In genomic region chr2:27871056-27871455, GRCm38 (mm10) we compare ENCODE assay signal across 25 mouse cellular contexts. TPM values are rescaled to one million over a fixed set of nuclear protein-coding genes. Genes with fewer than 3 reads are reported as not detected.
A peak's percentile ranks its signal among the peaks of the same experiment; 100 is the strongest.
DNase-seq lines count a peak whose midpoint lies in the region; ATAC-seq lines count a peak whose summit lies in the region.
"Had no signal": no experiment of that assay in that cellular context is flagged by ENCODE, and none has a peak within 500 bp of the region (broad histone marks: within the 10 kb centered on the region; RNA-seq: fewer than 3 reads in every experiment).

No protein-coding gene starts in this region.

- H3K9me3 ChIP-seq in heart, embryonic 12.5 days (replicated peaks), result no peaks in the 10 kb centered on the region
- H3K9me3 ChIP-seq in limb, embryonic 15.5 days, result no peaks in the 10 kb centered on the region
- H3K9me3 ChIP-seq in limb, embryonic 10.5 days (replicated peaks), result no peaks in the 10 kb centered on the region
- no peaks in the 10 kb centered on the region for H3K9me3 ChIP-seq in embryonic facial prominence, embryonic 15.5 days (replicated peaks)
- no peaks in the 10 kb centered on the region for H3K9me3 ChIP-seq in liver, embryonic 15.5 days (replicated peaks)
- H3K9me3 ChIP-seq in hindbrain, embryonic 10.5 days, result no peaks in the 10 kb centered on the region
- H3K9me3 ChIP-seq: embryonic facial prominence, embryonic 12.5 days; forebrain, embryonic 15.5 days; midbrain, embryonic 10.5 days; neural tube, embryonic 13.5 days had no signal

- WGBS in heart, embryonic 12.5 days, result 9% methylated on average over 4 of the region's 4 CpGs
- WGBS in limb, embryonic 15.5 days, result 66% methylated on average over 4 of the region's 4 CpGs
- WGBS in limb, embryonic 10.5 days, result 58% methylated on average over 4 of the region's 4 CpGs
- WGBS in embryonic facial prominence, embryonic 15.5 days, result 67% methylated on average over 4 of the region's 4 CpGs
- WGBS in liver, embryonic 15.5 days (ENCODE audit: insufficient replicate concordance), result 11% methylated on average over 4 of the region's 4 CpGs
- WGBS in hindbrain, embryonic 10.5 days, result 78% methylated on average over 4 of the region's 4 CpGs

- no peak overlapping the region for H3K4me3 ChIP-seq in heart, embryonic 12.5 days
- no peak overlapping the region for H3K4me3 ChIP-seq in limb, embryonic 15.5 days
- H3K4me3 ChIP-seq in limb, embryonic 10.5 days, result no peak overlapping the region
- H3K4me3 ChIP-seq in embryonic facial prominence, embryonic 15.5 days (replicated peaks), result no peak overlapping the region
- H3K4me3 ChIP-seq in liver, embryonic 15.5 days (replicated peaks), result no peak overlapping the region
- H3K4me3 ChIP-seq in hindbrain, embryonic 10.5 days, result no peak overlapping the region
- H3K4me3 ChIP-seq: embryonic facial prominence, embryonic 12.5 days; forebrain, embryonic 15.5 days; midbrain, embryonic 10.5 days; myocyte; neural tube, embryonic 13.5 days had no signal

- peaks cover 34% of the 10 kb centered on the region for H3K4me1 ChIP-seq in heart, embryonic 12.5 days (replicated peaks)
- peaks cover 41% of the 10 kb centered on the region for H3K4me1 ChIP-seq in limb, embryonic 15.5 days
- peaks cover 15% of the 10 kb centered on the region; the same call in 1 of the 2 replicates for H3K4me1 ChIP-seq in limb, embryonic 10.5 days
- H3K4me1 ChIP-seq in embryonic facial prominence, embryonic 15.5 days, result peaks cover 35% of the 10 kb centered on the region
- no peaks in the 10 kb centered on the region for H3K4me1 ChIP-seq in liver, embryonic 15.5 days (replicated peaks)
- peaks cover 14% of the 10 kb centered on the region for H3K4me1 ChIP-seq in hindbrain, embryonic 10.5 days (replicated peaks)
- H3K4me1 ChIP-seq: neural tube, embryonic 13.5 days had no signal

- no peaks in the 10 kb centered on the region for H3K27me3 ChIP-seq in heart, embryonic 12.5 days (replicated peaks)
- H3K27me3 ChIP-seq in limb, embryonic 15.5 days, result no peaks in the 10 kb centered on the region
- H3K27me3 ChIP-seq in limb, embryonic 10.5 days (ENCODE audit: low read depth, poor library complexity, severe bottlenecking), result peaks cover 4% of the 10 kb centered on the region; the same call in 1 of the 2 replicates
- no peaks in the 10 kb centered on the region for H3K27me3 ChIP-seq in embryonic facial prominence, embryonic 15.5 days
- H3K27me3 ChIP-seq in liver, embryonic 15.5 days, result peaks cover 7% of the 10 kb centered on the region; the same call in 1 of the 2 replicates
- H3K27me3 ChIP-seq in hindbrain, embryonic 10.5 days (ENCODE audit: insufficient read depth, poor library complexity, severe bottlenecking), result peaks cover 11% of the 10 kb centered on the region; the same call in 1 of the 2 replicates
- H3K27me3 ChIP-seq: embryonic facial prominence, embryonic 12.5 days; forebrain, embryonic 15.5 days; neural tube, embryonic 13.5 days had no signal

- no peak overlapping the region for H3K27ac ChIP-seq in heart, embryonic 12.5 days (ENCODE audit: poor library complexity, severe bottlenecking)
- 0 out of 2 replicates have a peak overlapping the region, but pooled peaks have one; percentile 33 for H3K27ac ChIP-seq in limb, embryonic 15.5 days
- H3K27ac ChIP-seq in limb, embryonic 10.5 days, result no peak overlapping the region
- H3K27ac ChIP-seq in embryonic facial prominence, embryonic 15.5 days (replicated peaks), result 0 out of 2 replicates have a peak overlapping the region, but pooled peaks have one; percentile 24
- no peak overlapping the region for H3K27ac ChIP-seq in liver, embryonic 15.5 days (replicated peaks)
- H3K27ac ChIP-seq in hindbrain, embryonic 10.5 days, result no peak overlapping the region
- H3K27ac ChIP-seq: embryonic facial prominence, embryonic 12.5 days; forebrain, embryonic 15.5 days; midbrain, embryonic 10.5 days; neural tube, embryonic 13.5 days had no signal

- H3K9ac ChIP-seq in heart, embryonic 12.5 days, result no peak overlapping the region
- H3K9ac ChIP-seq in limb, embryonic 15.5 days, result no peak overlapping the region
- H3K9ac ChIP-seq in embryonic facial prominence, embryonic 15.5 days, result no peak overlapping the region
- H3K9ac ChIP-seq in liver, embryonic 15.5 days, result no peak overlapping the region
- H3K9ac ChIP-seq: embryonic facial prominence, embryonic 12.5 days; forebrain, embryonic 15.5 days; neural tube, embryonic 13.5 days had no signal

- ATAC-seq in heart, embryonic 12.5 days (ENCODE audit: insufficient number of reproducible peaks, low FRiP score), result 0 out of 2 replicates have a peak, but pooled peaks have one; percentile 23
- ATAC-seq in limb, embryonic 15.5 days (ENCODE audit: insufficient number of reproducible peaks, low FRiP score, low TSS enrichment, low read depth), result no peak
- no peak for ATAC-seq in embryonic facial prominence, embryonic 15.5 days (ENCODE audit: insufficient number of reproducible peaks, low FRiP score, low TSS enrichment, low read depth)
- peak; percentile 79 for ATAC-seq in liver, embryonic 15.5 days (ENCODE audit: insufficient read depth)
- no peak for ATAC-seq in erythroblast, adult 5-6 weeks (replicated peaks; ENCODE audit: low FRiP score, poor library complexity, severe bottlenecking)
- ATAC-seq: forebrain, embryonic 15.5 days; hindbrain, embryonic 16.5 days; lung, postnatal 0 days; midbrain, embryonic 16.5 days had no signal

- intact Hi-C loops in heart, postnatal 14 days (cut with DNase I), result no loop called here

- H3K36me3 ChIP-seq in heart, embryonic 12.5 days, result no peaks in the 10 kb centered on the region
- H3K36me3 ChIP-seq in limb, embryonic 15.5 days, result no peaks in the 10 kb centered on the region
- H3K36me3 ChIP-seq in limb, embryonic 10.5 days, result no peaks in the 10 kb centered on the region
- no peaks in the 10 kb centered on the region for H3K36me3 ChIP-seq in embryonic facial prominence, embryonic 15.5 days
- H3K36me3 ChIP-seq in liver, embryonic 15.5 days (replicated peaks), result no peaks in the 10 kb centered on the region
- no peaks in the 10 kb centered on the region for H3K36me3 ChIP-seq in hindbrain, embryonic 10.5 days
- H3K36me3 ChIP-seq: embryonic facial prominence, embryonic 12.5 days; forebrain, embryonic 15.5 days; midbrain, embryonic 10.5 days; neural tube, embryonic 13.5 days had no signal

- no peak for DNase-seq in heart, postnatal 14 days
- no peak for DNase-seq in limb, embryonic 10.5 days (ENCODE audit: low spot score)
- DNase-seq in hindbrain, embryonic 10.5 days (ENCODE audit: low spot score), result no peak
- DNase-seq: cerebellum, adult 18-20 months; cerebellum, postnatal 14 days; gastrocnemius, postnatal 10 days; heart, adult 18-20 months; kidney, adult 18-20 months; layer of hippocampus, postnatal 36 days; right cerebral cortex, adult 18-20 months; right cerebral cortex, postnatal 4 days; thymus, postnatal 14 days had no signal

- no peak overlapping the region for H3K4me2 ChIP-seq in heart, embryonic 12.5 days
- no peak overlapping the region for H3K4me2 ChIP-seq in limb, embryonic 15.5 days
- no peak overlapping the region for H3K4me2 ChIP-seq in embryonic facial prominence, embryonic 15.5 days (replicated peaks)
- no peak overlapping the region for H3K4me2 ChIP-seq in liver, embryonic 15.5 days
- H3K4me2 ChIP-seq: embryonic facial prominence, embryonic 12.5 days; forebrain, embryonic 15.5 days; neural tube, embryonic 13.5 days had no signal

RNA-seq across cellular contexts. Expression of gene Col5a1, which starts 15.2 kb away (rescaled TPM):
- polyA plus RNA-seq in heart, embryonic 12.5 days (2016; fragmentation: Nextera tagmentation; extraction: Ambion mirVana), result 53.3 and 54.7 TPM in 2 replicates
- 100 to 1,000 TPM; 100 to 109 TPM for total RNA-seq in heart, postnatal 14 days (2021)
- 259 and 273 TPM in 2 replicates for polyA plus RNA-seq in limb, embryonic 15.5 days (2015; fragmentation: Nextera tagmentation; extraction: Ambion mirVana)
- polyA plus RNA-seq in limb, embryonic 10.5 days (2016; fragmentation: Nextera tagmentation; extraction: Ambion mirVana), result 13.5 and 21.4 TPM in 2 replicates
- 217 and 242 TPM in 2 replicates for polyA plus RNA-seq in embryonic facial prominence, embryonic 15.5 days (2015; fragmentation: Nextera tagmentation; extraction: Ambion mirVana)
- 11.2 and 12.7 TPM in 2 replicates for polyA plus RNA-seq in liver, embryonic 15.5 days (2015; fragmentation: Nextera tagmentation; extraction: Ambion mirVana)
- polyA plus RNA-seq in hindbrain, embryonic 10.5 days (2016; fragmentation: Nextera tagmentation; extraction: Ambion mirVana), result 21.2 and 25.6 TPM in 2 replicates
- total RNA-seq in erythroblast, adult 5-6 weeks (2015; ENCODE audit: low replicate concordance), result 3.1 and 7.5 TPM in 2 replicates
- total RNA-seq in erythroblast, adult 5-6 weeks (2017; ENCODE audit: low replicate concordance), result 3.6 and 3.9 TPM in 2 replicates

Comparison
In these comparisons a context has a peak if more than half of its experiments do, and no peak if none do; other contexts are left out.
1. H3K27ac ChIP-seq: peak in limb, embryonic 15.5 days (single experiment) and embryonic facial prominence, embryonic 15.5 days (single experiment); none in heart, embryonic 12.5 days (single experiment), limb, embryonic 10.5 days (single experiment), liver, embryonic 15.5 days (single experiment) and hindbrain, embryonic 10.5 days (single experiment).
2. ATAC-seq: peak in heart, embryonic 12.5 days (single experiment) and liver, embryonic 15.5 days (single experiment); none in limb, embryonic 15.5 days (single experiment), embryonic facial prominence, embryonic 15.5 days (single experiment) and erythroblast, adult 5-6 weeks (single experiment).